Mouse (Mus musculus) heart, postnatal 0 days (tissue): ENCODE measurements at regions not wholly inside any gene's neighbourhood (a gene's known extent, or its start where the extent isn't known, plus 50 kb on each side); places are given as distances from the start of the nearest gene placed in this dataset.

Experiments
- ATAC-seq: fragments of 200-750 bp; cut with Nextera tagmentation; 2 replicates; pipeline ENCODE4 v1.8.0; 2017; ENCODE audit warnings: low read depth, moderate number of reproducible peaks, moderate library complexity; ENCODE audit not compliant: insufficient read depth
- DNase-seq: peaks from one replicate; pipeline ENCODE4 v3.0.0-alpha.2; 2016; ENCODE audit warnings: low spot score
- H3K27ac ChIP-seq: fragments of 300-500 bp; sonication (generic); 2 replicates; pipeline ENCODE4 v1.5.1; 2014; ENCODE audit warnings: low read depth, mild to moderate bottlenecking
- H3K27me3 ChIP-seq: fragments of 300-500 bp; sonication (generic); 2 replicates; pipeline ENCODE4 v1.6.1; 2014; ENCODE audit warnings: low read length, mixed read lengths; ENCODE audit not compliant: control insufficient read depth, insufficient read depth
- H3K36me3 ChIP-seq: fragments of 300-500 bp; sonication (generic); replicated peaks from 2 replicates; pipeline ENCODE4 v1.6.1; 2014; ENCODE audit warnings: low read length, mixed read lengths; ENCODE audit not compliant: control insufficient read depth, insufficient read depth
- H3K4me1 ChIP-seq: fragments of 300-500 bp; sonication (generic); 2 replicates; pipeline ENCODE4 v1.6.1; 2014; ENCODE audit warnings: antibody characterized with exemption; ENCODE audit not compliant: control insufficient read depth, insufficient read depth
- H3K4me2 ChIP-seq: fragments of 300-500 bp; sonication (generic); 2 replicates; pipeline ENCODE4 v1.6.1; 2014; ENCODE audit warnings: low read depth, mild to moderate bottlenecking, low read length, moderate library complexity
- H3K4me3 ChIP-seq: fragments of 300-500 bp; sonication (generic); 2 replicates; pipeline ENCODE4 v1.5.1; 2014; ENCODE audit warnings: low read depth, low read length
- H3K9ac ChIP-seq: fragments of 300-500 bp; sonication (generic); replicated peaks from 2 replicates; pipeline ENCODE4 v1.6.1; 2014; ENCODE audit warnings: low read depth, low read length, mixed read lengths
- H3K9me3 ChIP-seq: fragments of 300-500 bp; sonication (generic); replicated peaks from 2 replicates; pipeline ENCODE4 v1.6.1; 2016; ENCODE audit warnings: low read length; ENCODE audit not compliant: control insufficient read depth
- CTCF ChIP-seq: IDR thresholded peaks from 2 replicates; pipeline ENCODE4 v1.5.1; 2016; ENCODE audit warnings: antibody characterized with exemption, control low read depth, low read depth
- EP300 ChIP-seq: IDR thresholded peaks from 2 replicates; pipeline ENCODE4 v1.6.1; 2016; ENCODE audit warnings: antibody characterized with exemption, low read depth
- WGBS: fragments of 180-500 bp; shearing (Covaris S2); extraction: QIAGEN DNeasy Blood & Tissue Kit; methylation state at CpG from one replicate; pipeline ENCODE4 v1.1.7; 2014; 5-methylcytosine and 5-hydroxymethylcytosine counted together

DNA sequence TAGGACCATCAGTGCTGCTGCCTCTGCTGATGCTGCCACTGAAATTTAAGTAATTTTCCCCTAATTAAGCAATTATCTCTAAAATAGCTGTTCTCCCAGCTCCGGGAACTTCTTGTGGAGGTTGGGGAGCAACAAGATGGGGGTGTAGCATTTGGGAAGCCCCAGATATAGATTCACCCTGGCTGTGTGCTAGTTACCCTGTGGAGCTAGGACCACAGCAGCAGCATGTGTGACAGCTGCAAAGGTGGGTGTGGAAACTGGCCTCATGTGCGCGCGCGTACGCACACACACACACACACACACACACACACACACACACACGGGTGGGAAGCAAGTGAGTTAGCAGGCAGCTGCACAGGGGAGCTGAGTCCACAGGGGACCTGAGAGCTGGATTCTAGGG, 126.2 kb upstream of the Sdk2 start:
- no peak overlapping the region for H3K4me2 ChIP-seq
- no peak overlapping the region for H3K27ac ChIP-seq
- ATAC-seq (no peak), DNase-seq (no peak)
- no peak overlapping the region for H3K4me3 ChIP-seq
- TF ChIP-seq CTCF = no peak
- TF ChIP-seq EP300 = no peak
- H3K36me3 ChIP-seq = no peaks in the 10 kb centered on the region
- WGBS = 93% methylated on average over 7 of the region's 7 CpGs
- H3K27me3 ChIP-seq = no peaks in the 10 kb centered on the region
- 0 out of 2 replicates have a peak, but pooled peaks cover 5% of the 10 kb centered on the region for H3K9me3 ChIP-seq
- no peak overlapping the region for H3K9ac ChIP-seq
- peaks cover 3% of the 10 kb centered on the region; the same call in 1 of the 2 replicates for H3K4me1 ChIP-seq

DNA sequence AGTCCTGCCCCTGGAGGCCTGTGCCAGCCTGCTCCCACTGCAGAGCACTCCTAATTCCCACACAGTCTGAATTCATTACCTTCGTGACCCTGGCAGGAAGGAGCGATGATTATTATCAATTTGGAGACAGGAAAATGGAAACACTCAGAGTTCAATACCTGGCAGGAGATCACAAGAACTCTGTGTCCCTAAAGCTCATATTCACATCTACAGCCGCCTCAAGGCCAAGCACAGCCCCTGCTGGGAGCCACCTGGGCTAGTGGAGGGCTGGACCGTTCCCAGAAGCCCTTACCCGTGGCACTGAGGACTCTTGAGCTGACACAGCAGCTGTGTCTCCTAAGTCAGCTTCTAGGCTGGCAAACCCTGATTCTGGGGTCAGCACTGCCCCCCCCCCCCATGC, 124.8 kb upstream of the Sdk2 start:
- TF ChIP-seq EP300 (no peak), CTCF (no peak)
- WGBS = 59% methylated on average over 5 of the region's 5 CpGs
- Histone ChIP-seq H3K4me2 (no peak overlapping the region), H3K27ac (no peak overlapping the region), H3K4me1 (no peaks in the 10 kb centered on the region), H3K27me3 (no peaks in the 10 kb centered on the region), H3K9ac (no peak overlapping the region), H3K9me3 (0 out of 2 replicates have a peak, but pooled peaks cover 5% of the 10 kb centered on the region), H3K36me3 (no peaks in the 10 kb centered on the region), H3K4me3 (no peak overlapping the region)
- DNase-seq (no peak), ATAC-seq (no peak)

DNA sequence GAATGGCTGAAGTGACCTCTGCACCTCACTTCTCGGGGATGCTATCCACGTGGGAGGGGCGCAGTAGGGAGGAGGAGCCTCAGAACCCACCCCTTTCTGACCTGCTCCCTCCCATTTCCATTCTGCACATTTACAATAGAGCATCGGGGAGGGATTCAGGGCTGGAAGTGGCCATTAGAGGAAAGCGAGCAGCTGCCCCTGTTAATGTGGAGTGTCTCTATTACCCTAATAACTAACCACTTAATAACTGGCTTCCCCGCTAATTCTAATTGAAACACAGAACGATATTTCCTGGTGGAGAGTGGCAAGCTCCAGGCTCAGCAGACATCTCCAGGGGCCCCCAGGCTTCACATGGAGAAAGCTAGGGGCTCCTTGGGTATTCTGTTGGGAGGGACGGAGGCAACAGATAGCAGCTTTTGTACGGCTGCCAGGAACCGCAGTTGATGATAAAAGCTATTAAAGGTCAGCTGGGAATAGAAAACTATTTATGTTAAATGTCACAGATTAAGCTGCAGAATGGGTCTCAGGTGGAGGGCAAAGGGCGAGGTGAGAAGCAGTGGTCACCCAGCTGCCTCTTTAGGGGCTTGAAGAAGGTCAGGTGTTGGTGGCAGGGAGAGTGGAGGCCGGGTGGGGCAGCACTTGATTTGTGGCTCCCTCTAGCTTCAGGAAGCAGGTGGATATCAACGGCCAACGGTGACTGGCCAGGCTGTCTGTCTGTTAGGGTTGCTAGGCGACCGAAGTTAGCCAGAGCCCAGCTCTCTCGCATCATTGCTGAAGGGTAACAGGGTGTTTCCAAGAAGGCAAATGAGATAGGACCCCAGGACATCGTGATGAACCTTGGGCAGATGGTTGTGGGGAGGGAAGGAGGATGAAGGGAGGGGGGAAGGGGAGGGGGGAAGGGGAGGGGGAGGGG, 118.4 kb upstream of the Sdk2 start:
- no peak overlapping the region for H3K9ac ChIP-seq
- no peaks in the 10 kb centered on the region for H3K9me3 ChIP-seq
- 32% methylated on average over 18 of the region's 18 CpGs for WGBS
- no peak overlapping the region for H3K4me3 ChIP-seq
- peaks cover 9% of the 10 kb centered on the region for H3K4me1 ChIP-seq
- ATAC-seq = peak; percentile 89
- no peaks in the 10 kb centered on the region for H3K27me3 ChIP-seq
- no peaks in the 10 kb centered on the region for H3K36me3 ChIP-seq
- peak; percentile 80 for DNase-seq
- no peak for TF ChIP-seq EP300
- TF ChIP-seq CTCF = peak; percentile 41
- peak overlapping the region; percentile 42; the same call in 1 of the 2 replicates for H3K4me2 ChIP-seq
- peak overlapping the region; percentile 1; the same call in 1 of the 2 replicates for H3K27ac ChIP-seq

DNA sequence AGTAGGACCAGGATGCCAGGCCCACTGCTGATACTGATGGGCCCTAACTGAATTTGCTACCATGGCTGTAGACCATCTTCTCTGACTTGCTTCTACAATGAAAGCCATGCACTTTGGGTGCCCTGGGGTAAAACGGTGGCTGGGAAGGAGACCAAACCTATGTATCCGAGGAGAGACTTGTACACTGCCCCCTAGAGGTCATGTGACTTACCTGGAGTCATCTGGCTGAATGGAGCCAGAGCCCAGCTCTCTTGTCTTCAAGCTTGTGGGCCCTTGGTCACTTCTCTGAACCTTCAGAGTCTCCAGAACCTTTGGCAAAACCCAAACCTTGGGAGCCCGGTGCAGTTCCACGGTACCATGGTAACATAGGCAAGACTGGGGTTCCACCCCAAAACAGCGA, 117.6 kb upstream of the Sdk2 start:
- Histone ChIP-seq H3K4me2 (no peak overlapping the region), H3K27me3 (no peaks in the 10 kb centered on the region), H3K9ac (no peak overlapping the region), H3K9me3 (no peaks in the 10 kb centered on the region), H3K4me3 (no peak overlapping the region), H3K4me1 (peaks cover 9% of the 10 kb centered on the region), H3K27ac (no peak overlapping the region), H3K36me3 (no peaks in the 10 kb centered on the region)
- TF ChIP-seq CTCF (no peak), EP300 (no peak)
- ATAC-seq (no peak), DNase-seq (no peak)
- 79% methylated on average over 5 of the region's 5 CpGs for WGBS

DNA sequence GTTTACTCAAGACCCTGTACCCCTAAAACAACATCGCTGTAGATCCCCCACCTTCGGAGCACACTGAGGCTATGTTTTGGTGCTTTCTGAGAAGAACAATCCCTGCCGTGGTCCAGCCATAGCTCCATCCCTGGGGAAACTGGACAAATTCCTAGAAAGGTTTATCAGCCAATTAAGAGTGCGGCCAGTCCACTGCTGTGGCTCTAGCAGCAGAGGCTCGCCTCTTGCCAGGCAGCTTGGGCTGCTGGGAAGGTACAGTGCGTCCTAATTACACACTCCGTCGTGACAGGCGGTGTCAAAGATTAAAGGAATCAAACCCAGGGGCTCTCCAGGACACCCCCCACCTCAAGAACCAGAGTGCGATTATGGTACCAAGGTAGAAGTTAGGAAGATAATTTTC, 116.4 kb upstream of the Sdk2 start:
- no peaks in the 10 kb centered on the region for H3K27me3 ChIP-seq
- DNase-seq (no peak), ATAC-seq (no peak)
- H3K36me3 ChIP-seq = no peaks in the 10 kb centered on the region
- no peaks in the 10 kb centered on the region for H3K9me3 ChIP-seq
- no peak overlapping the region for H3K4me2 ChIP-seq
- H3K9ac ChIP-seq = no peak overlapping the region
- WGBS = 63% methylated on average over 10 of the region's 10 CpGs
- TF ChIP-seq CTCF = no peak
- no peak for TF ChIP-seq EP300
- H3K4me1 ChIP-seq = peaks cover 9% of the 10 kb centered on the region
- no peak overlapping the region for H3K4me3 ChIP-seq
- H3K27ac ChIP-seq = no peak overlapping the region
